Mouse (Mus musculus): ENCODE data around the gene Serp1.
A peak's percentile ranks its signal among the peaks of the same experiment; 100 is the strongest.

Gene Serp1

DNA sequence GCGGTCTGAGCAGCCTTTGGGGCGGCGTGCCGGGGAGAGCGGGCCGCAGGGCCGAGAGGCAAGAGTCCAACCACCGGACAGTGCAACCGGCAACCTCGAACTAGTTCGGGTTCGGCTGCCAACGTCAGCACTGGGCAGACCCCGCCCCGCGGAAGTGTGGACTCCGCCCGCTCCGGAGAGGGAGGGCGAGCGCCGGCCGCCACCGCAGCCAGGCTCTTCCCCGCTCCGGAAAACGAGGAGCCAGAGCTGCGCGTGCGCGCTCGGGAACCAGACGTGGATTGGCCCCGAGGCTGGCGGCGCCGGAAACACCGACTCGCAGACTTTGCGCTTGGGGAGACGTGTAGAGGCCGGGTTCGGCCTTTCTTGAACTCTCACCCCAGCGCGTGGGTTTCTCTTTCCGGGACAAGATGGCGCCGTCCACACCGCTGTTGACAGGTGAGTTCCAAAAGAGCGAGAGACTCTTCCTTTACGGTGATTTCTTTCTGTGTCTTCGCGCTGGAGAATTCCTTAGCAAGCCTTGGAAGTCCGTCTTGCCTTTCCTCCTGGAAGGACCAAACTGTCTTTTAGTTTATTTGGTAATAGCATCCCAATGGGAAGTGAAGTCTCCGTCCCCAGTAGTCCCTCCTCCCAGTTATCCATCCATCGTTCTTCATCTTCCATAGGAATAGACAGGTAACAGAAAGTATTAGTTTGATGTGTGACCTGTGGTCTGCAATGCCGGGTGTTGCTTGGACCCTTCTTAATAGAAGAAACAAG is at the start of gene Serp1, which contains the start of gene Eif2a:
Serp1 (minus strand) TSS at position 241 of the 756 bp plus-strand sequence.
Eif2a (plus strand) TSS at position 170 of the 756 bp plus-strand sequence.
- DNase-seq: peak; percentile 99

DNA sequence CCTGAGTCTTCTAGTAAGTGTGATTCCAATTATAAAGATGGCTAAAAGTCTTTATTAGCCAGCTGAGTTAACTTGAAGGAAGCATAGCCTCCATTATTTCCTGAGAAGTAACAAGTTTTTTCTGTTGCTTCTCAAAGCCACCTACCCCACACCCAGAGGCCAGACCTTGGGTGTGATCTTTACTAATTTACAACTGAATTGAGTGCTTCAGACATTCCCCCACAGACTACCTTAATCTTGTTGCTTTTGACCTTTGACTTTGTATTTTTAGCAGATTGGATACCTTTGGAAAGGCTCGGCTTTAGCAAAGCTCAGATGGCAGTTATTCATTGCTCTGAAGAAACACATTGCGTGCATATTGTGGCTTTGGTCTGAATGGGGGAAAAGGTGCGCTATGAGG is 45.1 kb upstream of the Serp1 start:
- no peak for DNase-seq

DNA sequence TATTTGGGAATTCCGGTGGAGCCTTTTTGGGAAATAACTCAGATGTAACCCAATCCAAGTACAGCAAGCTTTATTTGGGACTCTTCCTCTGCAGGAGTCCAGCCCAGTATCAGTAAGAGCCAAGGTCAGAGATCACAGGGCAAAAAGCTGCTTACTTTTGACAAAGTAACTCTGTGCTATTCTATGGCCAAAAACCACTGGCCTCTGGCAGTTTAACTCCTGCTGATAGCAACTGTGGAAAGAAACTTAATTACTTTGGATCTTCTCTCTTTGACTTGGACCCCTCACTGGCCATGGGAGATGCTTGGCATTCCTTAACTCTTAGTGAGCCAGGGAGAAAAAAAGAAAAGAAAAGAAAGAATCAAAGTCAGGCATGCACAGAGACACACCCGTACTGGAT is 35.7 kb upstream of the Serp1 start:
- no peak for DNase-seq

DNA sequence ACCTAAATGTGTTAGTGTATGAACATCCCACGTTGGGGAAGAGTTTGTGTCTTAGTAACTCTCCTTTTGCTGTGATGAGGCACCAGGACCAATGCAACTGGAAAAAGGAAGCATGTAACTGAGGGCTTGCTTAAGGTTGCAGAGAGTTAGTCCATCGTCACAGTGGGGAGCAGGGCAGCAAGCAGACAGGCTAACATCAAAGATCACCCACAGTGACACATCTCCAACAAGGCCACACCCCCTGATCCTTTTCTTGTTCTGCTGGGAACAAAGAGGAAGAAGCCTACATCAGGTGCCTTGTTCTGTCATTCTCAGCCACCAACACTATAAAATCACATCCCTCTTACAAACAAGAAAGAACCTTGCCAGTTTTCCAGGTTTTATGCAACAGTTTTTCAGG is 34.2 kb upstream of the Serp1 start:
- DNase-seq: no peak

DNA sequence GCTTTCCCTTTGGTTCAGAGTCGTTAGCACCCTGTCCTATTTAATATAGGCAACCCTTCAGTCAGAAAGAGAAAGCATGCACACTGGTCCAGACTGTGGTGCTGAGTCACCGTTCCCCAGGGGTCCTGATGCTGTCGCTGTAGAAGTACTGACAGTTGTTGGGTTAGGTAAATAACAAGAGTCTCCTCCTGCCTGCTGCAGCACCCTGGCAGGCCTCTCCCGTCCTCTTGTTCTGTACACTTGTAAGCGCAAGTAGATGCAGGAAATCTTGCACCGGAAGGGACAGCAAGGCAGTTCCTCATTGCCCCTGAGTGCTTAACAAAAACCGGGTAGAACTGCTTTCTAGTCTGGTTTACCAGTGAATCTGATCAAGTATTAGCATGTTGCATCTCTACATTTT is 31.0 kb upstream of the Serp1 start:
- DNase-seq: no peak

DNA sequence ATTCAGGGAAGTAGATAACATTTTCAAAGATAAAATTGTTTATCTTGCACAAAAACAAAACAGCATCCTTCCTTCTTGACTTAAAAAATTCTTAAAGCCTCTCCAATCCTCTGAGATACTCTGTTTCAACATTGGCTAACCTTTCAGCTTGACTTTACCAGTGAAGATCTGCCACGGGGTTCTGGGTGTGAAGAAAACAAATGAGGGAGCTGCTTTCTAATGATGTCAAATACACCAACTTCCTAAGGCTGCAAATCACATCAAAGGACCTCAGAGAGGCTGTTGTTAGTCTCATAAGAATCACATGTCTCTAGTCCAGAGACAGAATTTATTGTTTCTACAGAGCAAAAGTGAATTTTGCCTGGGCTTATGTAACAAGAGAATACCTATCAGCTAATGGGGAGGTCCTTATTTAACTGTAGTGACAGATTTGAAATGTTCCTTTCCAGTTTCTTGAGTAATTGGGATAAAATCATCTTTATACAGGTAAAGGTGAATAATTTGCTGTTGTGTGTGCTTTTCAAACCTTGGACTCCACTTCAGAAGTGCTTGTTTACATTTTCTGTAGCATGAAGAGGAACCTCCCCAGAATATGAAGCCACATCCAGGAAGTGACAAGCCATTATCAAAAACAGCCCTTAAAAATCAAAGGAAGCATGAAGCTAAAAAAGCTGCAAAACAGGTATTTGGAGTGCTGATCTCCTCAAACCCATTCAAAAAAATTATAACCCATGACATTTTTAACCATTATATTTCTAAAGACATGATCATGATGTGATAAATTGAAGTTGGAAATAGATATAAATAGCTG is 26.5 kb upstream of the Serp1 start:
- no peak for DNase-seq

DNA sequence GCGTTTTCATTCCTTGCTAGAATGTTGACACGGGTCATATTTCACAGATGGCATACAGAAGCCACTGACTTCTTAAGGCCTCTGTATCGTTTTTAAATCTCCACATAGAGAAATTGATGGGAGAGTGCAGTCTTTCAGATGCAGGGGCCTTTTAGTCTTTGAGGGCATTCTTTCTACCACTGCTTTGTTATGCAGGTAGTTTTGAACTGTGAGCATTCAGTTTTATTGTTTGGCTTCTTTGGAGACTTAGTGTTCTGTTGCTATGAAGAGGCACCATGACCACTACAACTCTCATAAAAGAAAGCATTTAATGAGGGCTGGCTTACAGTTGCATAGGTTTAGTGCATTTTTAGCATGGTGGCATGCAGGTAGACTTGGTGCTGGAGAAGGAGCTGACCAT is 10.9 kb upstream of the Serp1 start:
- no peak for DNase-seq

DNA sequence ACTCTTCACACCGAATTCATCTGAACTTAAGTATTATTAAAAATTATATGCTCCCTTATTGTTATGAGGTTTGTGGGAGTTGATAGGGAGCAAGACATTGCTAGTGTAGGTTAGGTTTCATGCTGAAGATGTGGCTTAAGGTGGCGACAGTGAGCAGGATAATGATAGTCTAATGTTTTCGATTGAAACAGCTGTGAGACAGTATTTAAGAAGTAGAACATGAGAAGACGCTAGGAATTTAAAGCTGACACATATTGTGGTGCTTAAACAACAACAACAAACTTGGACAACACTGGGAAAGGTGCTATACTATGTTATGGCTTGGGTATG is 681 bp upstream of the Serp1 start:
- no peak for DNase-seq

DNA sequence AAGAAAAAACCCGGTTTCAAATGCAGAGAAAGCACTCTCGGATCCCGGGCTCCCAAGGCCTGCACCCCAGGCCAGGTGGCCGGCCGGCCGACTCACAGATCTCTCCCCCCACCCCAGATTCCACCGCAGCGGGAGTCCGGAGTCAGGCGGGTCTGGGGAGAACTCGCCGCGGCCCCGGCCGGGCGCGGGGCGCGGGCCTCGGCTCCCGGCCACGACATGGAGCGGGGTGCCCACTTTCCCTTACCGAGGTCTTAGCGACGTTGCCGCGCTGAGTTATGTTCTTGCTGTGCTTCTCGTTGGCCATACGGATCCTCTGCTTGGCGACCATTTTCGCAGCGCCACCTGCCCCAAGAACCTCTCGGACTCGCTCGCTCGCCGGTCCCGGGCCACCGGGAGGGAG is 526 bp downstream of the Serp1 start:
- DNase-seq: no peak

DNA sequence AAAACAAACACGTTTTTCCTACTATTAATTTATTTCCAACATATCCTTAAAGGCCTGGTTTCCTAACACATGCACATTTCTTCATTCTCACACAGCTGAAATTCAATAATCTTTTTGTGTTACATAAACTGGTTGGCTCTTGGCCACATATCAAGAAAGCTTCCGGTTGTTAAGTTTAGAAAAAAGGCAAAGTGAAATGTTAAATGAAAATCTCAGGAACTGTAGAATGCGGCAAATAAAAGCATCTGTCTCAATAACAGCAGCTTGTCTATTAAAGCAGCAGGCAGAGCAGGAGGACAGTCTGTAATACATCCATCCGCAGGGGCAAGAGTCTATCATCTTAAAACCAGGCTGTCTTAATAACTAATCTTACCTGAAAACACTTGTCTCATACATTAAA is 1.4 kb downstream of the Serp1 start:
- DNase-seq: peak; percentile 27

DNA sequence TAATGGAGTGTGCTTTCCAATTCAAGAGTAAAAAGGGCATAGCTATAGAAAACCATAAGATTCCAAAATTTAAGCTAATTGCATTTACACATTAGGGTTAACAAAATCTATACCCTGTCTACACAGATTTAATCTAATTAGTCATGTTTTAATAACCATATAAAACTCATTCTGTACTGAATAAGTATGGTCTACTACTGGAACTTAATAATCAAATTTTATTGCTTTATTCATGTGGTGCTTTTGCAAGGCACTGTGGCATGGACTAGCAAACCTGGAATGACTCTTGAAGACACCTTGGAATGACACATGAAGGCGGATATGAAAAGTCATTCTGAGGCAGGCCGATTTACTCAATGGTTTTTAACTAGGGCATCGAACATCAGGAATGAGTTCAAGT is 2.3 kb downstream of the Serp1 start:
- no peak for DNase-seq

DNA sequence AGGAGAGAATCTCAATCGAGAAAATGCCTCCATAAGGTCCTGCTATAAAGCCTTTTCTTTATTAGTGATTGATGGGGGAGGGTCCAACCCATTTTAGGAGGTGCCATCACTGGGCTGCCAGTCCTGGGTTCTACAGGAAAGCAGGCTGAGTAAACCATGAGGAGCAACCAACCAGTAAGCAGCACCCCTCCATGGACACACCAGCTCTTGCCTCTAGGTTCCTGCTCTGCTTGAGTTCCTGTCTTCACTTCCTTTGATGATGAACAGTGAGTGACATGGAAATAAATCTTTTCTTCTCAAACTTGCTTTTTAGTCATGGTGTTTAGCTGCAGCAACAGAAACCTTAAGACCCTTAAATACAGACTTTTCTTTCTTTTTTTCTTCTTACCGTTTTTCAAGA is 4.3 kb downstream of the Serp1 start:
- no peak for DNase-seq

DNA sequence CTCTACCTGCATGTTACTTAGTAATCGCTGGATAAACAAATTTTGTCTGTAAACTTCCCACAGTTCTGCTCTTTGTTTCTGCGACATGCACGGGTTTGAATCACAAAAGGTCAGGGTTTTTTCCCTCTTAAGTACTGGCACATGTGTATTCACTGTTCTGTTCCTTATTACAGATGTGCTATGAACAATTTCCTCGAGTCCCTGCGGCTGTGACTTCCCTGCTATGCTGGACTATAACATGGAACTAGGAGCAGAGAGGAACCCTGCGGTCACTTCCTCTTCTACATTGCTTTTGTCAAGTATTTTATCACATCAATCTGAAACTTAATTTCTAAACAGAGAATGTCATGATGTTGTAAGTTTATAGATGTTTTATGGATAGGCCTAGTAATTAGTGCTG is 5.4 kb downstream of the Serp1 start:
- DNase-seq: no peak

DNA sequence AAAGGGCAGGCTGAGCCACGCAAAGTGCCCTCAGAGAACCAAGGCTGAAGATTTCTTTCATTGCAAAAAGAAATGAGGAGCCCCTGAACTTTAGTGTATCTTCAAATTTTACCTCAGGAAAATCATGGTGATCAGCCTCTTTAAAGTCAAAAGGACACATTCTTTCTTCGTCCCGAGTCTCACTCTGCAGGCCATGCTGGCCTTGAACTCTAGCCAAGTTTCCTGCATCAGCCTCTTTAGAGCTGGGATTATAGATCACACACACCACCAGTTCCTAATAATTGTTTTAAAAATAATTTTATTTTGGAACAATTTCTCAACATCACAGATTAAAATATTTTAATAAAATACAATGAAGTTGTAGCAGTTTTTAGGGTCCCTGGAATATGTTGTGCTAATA is 6.2 kb downstream of the Serp1 start:
- no peak for DNase-seq

DNA sequence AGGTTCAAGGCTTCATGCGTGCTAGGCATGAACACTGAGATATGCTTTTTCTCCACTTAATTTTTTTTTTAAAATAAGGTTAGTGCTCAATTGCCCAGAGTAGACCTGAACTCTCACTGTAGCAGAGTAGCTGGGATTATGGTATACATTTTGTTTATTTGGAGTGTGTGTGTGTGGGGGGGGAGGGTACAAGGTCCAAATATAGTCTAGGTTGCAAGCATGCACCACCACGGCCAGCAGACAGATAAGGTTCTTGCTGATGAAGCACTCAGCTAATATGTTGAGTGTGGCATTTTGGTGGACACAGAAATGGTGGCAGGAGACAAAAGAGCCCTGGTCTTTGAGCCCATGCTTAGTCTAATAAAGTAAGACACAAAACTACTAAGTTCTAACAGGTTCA is 6.7 kb downstream of the Serp1 start:
- no peak for DNase-seq

DNA sequence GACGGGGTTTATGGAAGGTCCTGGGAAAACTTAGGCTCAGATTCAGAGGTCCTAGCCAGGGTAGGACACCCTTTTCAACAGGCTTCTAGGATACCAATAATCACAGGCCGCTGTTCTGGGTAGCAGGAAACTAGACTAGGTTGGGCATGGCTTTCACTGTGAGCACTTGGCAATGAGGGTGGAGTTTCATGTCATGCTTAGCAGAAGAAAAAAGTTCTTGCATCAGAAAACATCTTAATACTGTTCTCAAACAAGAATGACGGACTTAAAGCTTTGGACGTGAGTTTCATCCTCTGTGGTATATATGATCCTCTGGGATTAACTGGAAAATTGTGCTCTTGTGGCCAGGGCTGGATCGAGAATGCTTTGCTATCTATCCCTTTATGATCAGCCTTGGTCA is 7.9 kb downstream of the Serp1 start:
- DNase-seq: no peak

DNA sequence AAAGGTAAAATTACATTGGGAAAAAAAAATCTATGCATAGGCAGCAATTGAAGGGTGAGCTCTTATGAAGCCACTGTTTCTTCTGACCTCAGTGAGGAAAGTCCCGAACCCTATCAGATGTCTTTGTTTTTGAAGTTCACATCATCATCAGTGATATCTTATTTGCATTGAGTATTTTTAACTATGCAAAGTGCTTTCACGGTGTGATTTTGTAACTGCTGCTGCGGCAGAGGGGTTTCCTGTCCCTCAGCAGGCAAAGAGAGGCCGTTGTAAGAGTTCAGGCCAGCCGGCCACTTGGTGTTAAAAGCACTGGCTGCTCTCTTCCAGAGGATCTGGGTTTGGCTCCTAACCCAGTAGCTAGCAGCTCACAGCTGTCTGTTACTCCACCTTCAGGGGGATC is 8.4 kb downstream of the Serp1 start:
- no peak for DNase-seq

DNA sequence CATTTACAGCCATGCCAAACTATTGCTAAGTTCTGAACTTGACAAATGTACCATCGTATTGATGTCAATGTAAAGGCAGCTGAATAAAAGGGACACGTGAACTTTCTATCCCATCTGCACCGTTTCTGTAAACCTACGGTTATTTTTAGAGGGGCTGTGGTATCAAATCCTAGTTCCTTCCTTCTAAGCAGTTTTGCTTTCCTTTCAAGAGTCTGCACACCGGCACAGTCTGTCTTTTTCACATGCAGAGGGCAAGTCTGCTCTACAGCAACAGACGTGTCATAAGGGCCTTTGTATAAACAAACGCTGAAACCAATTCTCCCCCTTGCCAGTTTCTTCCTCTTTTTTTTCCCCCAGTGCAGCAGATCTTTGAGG is 9.1 kb downstream of the Serp1 start:
- peak; percentile 12 for DNase-seq

DNA sequence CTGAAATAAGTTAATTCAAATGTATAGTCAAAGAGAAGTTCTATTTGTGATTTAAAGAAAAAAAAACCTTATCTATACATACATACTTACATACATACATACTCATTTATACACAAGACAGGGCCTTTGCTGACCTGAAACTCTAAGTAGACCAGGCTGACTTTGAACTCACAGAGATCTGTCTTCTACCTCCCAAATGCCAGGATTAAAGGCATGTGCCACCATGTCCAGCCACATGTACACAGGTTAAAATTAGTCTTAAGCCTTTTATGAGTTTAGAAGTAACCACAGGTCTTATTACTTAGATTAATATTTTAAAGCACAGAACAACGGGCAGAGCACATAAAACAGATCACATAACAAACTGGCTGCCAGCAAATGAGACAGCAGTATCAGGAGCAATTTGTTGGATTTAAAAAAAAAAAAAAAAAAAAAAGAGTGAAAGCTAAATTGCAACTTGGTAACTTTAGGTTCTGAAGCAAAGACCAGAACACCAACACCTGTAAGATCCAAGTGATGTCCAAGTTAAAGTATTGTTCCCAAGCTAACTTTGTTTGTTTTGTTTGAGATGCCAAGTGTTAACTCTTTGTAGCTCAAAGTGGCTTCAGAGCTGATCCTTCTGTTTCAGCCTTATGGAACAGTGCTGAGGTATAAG is 9.6 kb downstream of the Serp1 start:
- DNase-seq: no peak

DNA sequence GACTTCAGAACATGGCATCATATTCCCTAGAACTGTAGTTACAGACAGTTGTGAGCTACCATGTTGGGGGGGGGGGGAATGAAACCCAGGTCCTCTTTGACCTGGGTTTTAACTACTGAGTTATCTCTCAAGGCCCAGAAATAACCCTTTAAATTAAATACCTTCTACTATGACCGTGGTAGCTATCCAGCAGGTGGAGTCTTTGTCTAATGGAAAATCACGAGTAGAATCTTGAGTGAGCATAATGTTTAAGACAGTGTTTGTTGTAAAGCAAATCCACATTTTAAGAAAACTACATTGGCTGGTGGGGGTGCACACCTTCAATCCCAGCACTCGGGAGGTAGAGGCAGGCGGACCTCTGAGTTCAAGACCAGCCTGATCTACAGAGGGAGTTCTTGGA is 12.2 kb downstream of the Serp1 start:
- DNase-seq: no peak

DNA sequence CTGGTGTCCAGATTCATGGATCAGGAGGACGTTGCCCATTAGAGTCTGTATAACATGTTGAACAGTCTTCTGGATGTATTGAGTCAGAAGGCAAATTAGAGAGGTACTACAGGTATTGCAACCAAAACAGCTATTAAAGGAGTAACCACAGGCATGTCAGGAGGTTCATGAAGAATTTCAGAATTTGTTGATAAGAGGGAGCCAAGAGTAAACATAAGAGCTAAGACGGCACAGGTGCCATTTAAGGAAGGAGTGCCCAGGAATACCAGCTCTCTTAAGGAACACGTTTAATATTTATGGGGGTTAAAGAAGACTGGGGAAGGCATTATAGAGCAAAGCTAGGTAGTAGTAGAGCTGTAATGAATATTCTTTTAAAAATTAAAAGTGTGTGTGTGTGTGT is 13.0 kb downstream of the Serp1 start:
- no peak for DNase-seq

DNA sequence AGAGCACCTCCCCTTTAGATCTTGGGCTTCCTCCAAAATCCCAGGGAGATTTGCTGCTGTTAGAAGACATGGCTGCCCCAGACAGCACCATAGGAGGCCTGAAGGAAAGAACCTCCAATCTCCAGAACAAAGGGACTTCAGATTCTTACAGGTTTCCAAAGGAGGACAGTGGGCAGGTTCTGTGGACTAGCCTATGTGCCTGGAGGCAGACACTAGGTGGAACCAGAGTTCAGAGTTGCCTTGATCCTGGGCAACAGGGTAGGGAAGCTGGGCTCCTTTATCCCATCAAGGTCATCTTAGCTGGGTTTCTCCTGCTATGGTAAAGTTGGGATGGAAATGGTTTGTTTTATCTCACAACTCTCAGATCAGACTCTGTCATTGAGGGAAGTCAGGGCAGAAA is 14.1 kb downstream of the Serp1 start:
- no peak for DNase-seq

DNA sequence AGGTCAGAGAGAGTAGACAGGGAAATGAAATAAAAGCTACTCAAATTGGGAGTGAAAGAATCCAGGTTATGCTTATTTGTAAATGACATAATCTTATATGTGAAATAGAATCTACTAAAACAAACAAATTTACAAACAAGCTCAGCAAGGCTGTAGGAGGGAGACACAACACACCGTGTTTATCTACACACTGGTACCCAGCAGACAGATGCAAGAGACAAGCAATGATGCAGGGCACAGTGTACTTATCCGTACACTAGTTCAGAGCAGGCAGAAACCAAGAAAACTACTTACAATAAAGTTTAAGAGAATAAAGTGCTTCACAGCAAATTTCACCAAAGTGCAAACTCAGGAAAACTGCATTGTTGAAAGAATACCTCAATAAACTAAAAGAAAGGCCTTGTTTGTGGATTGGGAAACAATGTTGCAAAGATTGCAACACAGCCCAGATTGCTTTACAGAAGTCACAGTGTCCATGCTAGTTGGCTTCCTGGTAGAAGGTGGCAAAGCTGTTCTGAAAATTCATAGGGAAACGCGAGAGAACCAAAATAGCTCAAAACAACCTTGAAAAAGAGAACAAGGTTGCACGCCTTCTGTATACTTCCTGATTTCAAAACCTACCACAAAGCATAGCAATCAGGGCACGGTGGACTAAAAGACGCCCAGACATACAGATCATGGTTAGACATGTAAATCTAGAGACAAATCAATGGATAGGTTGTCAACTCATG is 17.5 kb downstream of the Serp1 start:
- no peak for DNase-seq

DNA sequence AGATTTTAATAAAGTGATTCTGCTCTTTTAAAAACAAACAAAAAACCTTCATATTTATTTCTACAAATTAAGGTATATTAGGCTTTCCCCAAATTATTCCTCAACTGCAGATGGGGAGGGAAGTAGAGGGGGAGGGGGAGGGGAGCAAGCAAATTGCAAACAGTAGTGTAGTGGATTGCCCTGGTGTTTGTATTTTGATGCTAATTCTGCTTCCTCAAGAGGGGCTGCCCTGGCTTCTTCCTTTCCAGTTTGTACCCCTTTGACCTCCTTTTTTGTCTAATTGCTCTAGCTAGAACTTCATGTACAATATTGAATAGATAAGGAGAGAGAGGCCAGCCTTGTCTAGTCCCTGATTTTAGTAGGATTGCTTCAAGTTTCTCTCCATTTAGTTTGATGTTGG is 21.0 kb downstream of the Serp1 start:
- no peak for DNase-seq

All from kidney, adult 9 months (tissue).